Mouse (Mus musculus) frontal cortex, adult 2 months (tissue): ENCODE results near the gene Il1rapl1. TPM values are rescaled to one million over a fixed set of nuclear protein-coding genes. Genes with fewer than 3 reads are reported as not detected.

Experiments
- DNase-seq, 2 experiments: peaks; one replicate each; pipeline ENCODE4 v3.0.0; 2022; ENCODE audit warnings: low spot score in 1 of 2; ENCODE audit errors: extremely low spot score in 1 of 2
- polyA plus RNA-seq: library from polyadenylated mRNA; depleted of rRNA; stranded (reverse); fragments of >200 nt; gene quantifications from 2 replicates; pipeline ENCODE4 v1.2.3, GENCODE M21; 2012; rRNA removed

The Il1rapl1 gene
- 4.7 and 5.6 TPM in 2 replicates for polyA plus RNA-seq

- DNase-seq: no peak
Observed at GRCm38 (mm10) chrX:88115609-88116073, at the start of gene Il1rapl1. Il1rapl1 (minus strand) TSS chrX:88115645.

- no peak for DNase-seq
Observed at GRCm38 (mm10) chrX:88158037-88158436, 42.6 kb upstream of the Il1rapl1 start.

DNA sequence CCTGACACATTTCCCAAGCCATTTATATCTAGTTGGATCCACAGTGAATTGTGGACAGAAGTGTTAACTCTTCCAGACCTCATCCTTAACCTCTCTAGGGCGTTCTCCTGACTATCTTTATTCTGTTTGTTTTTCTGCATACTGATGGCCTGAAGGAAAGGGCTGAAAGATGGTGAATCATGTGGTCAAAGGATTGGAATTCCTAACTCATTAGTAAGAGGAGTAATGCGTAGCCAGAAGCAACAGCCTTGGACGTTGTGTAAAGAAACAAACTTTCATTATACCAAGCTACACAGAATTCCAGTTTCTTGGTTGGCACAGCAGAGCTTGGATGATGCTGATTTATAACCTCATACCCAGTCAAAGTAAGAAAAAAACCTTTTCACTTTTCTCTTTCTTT, 10.2 kb upstream of the Il1rapl1 start:
- DNase-seq: no peak

DNA sequence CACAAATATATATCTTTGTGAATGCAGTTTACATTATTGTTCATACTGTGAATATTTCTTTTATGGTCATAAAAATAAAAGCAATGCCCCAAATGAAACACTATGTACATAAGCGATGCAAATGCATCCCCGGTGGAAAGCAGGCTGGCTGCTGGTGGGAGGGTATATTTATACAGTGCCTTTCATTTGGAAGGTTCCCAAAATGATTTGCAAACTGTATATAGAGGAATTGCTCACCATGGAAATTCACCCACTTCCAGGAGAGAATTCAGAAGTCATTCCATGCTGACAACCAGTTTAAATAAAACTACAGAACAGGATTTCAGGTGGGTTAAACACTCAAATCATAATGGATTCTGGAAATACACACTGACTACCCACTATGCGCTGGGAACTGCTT, 4.6 kb upstream of the Il1rapl1 start:
- peak in 1 of 2 experiments; percentile 57 for DNase-seq

- DNase-seq: no peak
Observed at GRCm38 (mm10) chrX:88117858-88118257, 2.4 kb upstream of the Il1rapl1 start.

GRCm38 (mm10) chrX:88116326-88116725, 881 bp upstream of the Il1rapl1 start:
- no peak for DNase-seq

DNA sequence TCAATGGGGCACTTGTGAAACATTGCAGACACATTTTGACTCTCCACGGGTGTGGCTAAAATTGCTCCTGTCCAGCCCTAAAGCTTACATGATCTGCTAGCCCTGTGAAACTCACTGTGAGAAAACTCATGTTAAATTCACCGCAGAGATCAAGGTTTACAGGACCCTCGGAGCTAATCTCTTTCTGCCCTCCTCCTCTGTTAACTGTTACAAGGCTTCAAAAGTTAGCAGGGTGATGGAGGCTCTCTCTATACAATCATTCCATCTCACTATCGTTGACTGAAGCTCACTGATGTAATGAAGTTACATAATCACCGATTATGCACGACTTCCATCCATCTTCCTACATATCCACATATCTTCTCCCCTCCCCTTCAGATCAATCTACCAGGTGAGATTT, 1.9 kb downstream of the Il1rapl1 start:
- no peak for DNase-seq

DNA sequence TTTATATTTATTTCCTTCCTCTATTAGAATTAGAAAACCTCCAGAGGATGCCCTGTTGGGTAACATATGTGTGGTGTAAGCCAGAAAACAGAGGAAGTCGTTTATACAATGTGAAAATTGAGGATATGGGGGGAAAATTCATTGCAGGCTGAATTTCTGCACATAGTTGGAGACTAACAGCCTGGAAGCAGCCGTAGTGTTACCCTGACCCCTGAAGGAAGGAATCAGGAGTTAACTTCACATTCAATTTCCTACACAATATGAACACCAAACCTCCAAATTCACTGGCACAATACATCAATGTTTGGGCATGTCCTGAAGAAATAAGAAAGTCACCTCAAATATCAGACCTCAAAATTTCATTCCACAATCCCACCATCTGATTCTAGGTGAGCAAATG, 3.2 kb downstream of the Il1rapl1 start:
- no peak for DNase-seq

- no peak for DNase-seq
Observed at GRCm38 (mm10) chrX:88109733-88110132, 5.7 kb downstream of the Il1rapl1 start.

GRCm38 (mm10) chrX:88093936-88094569, 21.4 kb downstream of the Il1rapl1 start:
- no peak for DNase-seq

DNA sequence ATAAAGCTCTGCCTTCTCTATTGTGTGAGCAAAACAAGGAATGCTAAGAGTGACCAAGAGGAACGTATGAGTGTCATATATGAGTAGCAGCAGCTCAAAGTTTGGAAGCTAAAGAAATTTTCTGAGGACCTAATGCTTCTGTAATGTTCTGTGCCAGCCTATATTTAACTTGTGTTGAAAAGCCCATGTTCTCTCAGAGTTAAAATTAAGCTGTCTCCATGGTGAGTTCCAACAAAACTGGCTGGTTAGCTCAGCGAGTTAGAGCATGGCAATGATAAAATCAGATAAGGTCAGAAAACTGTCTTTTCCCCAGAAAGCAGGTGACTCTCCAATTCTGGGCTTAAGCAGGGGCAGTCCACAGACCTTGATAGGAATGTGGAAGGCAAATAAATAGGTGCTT, 25.6 kb downstream of the Il1rapl1 start:
- no peak for DNase-seq

DNA sequence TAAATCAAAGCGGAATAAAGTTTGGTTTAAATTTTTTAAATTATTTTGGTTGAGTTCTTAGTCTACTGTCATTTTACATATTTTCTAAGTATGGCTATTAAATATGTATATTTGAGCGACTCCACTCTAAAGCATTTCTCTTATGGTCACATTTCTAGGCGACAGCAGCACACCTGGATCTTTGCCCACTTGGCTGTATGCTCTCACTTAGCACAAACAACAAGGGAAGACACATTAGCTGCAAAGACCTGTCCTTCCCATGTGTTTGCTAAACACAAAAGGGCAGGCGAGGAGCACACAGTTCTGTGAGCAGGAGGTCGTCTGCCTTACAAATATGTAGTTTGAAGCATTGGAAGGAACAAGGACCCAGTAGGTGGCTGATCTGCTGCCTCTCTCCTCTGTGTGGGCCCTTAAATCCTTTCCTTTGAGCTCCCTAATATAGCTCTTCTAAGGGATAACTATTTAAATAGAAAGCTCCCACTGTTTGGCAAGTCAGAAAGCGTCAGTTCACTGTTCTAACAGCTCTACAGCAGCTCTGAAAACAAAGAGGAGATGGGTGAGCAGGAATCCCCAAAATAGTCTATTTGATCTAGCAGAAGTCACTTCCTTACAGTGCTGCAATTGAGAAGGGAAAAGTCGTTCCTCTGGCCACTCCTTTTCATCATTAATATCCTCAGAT, 42.6 kb downstream of the Il1rapl1 start:
- peak; percentile 18 to 41 for DNase-seq

- DNase-seq: no peak
Observed at GRCm38 (mm10) chrX:88070368-88070767, 45.1 kb downstream of the Il1rapl1 start.

DNA sequence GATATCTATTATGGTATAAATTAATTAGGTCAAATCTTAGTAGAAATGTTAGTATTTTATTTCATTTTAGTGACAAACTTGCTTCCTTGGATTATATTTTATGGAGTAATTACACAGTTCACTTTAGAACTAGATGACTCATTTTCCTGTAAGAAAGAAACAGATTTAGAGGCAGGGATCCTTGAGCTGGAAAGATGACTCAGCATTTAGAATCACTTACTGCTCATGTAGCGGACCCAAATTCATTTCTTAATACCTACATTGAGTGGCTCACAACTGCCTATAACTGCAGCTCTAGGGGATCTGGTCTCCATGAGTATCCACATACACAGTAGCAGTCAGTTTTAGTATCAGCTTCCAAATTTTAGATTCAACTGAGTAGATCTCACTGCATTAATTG, 71.9 kb downstream of the Il1rapl1 start:
- peak in 1 of 2 experiments; percentile 20 for DNase-seq

DNA sequence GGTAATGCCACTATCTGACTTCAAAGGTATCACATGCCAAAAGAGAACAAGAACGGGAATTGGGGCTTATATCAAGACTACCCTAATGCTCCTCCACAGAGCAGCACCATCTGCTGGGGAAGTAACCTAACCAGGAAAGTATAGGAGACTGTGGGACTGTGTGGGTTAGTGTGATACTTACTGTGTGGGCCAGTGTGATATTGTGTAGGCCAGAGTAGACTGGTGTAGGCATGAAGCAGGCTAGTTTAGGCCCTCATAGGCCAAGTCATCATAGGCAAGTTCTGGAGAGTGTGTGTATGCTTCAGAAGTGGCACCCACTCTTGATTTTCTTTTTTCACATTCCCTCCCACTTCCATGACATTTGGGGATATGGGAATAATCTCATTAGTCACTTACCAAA, 76.5 kb downstream of the Il1rapl1 start:
- DNase-seq: peak; percentile 1 to 22

DNA sequence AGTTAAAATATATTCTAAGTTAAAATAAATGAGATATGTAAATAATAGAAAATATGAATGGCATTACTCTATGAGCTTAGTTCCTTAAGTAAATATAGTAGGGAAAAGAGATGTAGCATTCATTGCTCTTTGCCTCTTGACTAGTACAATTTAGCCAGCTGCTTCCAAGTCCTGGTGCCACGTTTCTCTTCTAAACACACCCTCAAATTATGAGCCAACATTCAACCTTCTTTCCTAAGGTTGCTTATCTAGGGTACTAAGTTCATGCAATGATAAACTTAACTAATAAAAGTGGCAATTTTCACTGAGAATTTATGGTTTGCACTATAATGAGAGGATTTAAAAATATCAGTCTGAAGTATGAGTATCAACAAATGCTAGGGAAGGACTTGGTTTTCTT, 218.3 kb downstream of the Il1rapl1 start:
- no peak for DNase-seq

DNA sequence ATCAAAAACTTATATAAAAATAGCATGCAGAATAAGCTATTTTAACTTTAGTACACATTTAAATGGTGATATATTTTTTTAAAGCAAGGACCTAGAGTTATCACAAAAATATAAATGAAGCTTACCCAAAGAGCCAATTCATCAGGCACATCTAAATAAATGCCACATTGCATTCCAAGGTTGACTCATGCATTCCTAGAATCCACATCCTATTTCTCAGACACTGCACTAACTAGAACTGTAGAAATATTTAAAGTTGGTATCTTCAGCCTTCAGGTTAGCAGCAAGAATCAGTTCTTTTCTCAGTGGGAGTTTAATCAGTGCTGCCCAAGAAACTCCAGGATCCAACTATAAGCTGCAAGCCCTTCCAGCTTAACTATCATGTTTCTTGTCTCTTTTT, 223.5 kb downstream of the Il1rapl1 start:
- DNase-seq: no peak

- no peak for DNase-seq
Observed at GRCm38 (mm10) chrX:87854107-87854506, 261.3 kb downstream of the Il1rapl1 start.

GRCm38 (mm10) chrX:87813884-87814283, 301.6 kb downstream of the Il1rapl1 start:
- no peak for DNase-seq

- DNase-seq: no peak
Observed at GRCm38 (mm10) chrX:87807717-87808116, 307.7 kb downstream of the Il1rapl1 start.

GRCm38 (mm10) chrX:87793011-87793410, 322.4 kb downstream of the Il1rapl1 start:
- DNase-seq: no peak

- peak; percentile 40 to 76 for DNase-seq
Observed at GRCm38 (mm10) chrX:87710589-87710988, 404.9 kb downstream of the Il1rapl1 start.
